Comparison of ENCODE assay signal across 10 mouse cellular contexts in the genomic region with DNA sequence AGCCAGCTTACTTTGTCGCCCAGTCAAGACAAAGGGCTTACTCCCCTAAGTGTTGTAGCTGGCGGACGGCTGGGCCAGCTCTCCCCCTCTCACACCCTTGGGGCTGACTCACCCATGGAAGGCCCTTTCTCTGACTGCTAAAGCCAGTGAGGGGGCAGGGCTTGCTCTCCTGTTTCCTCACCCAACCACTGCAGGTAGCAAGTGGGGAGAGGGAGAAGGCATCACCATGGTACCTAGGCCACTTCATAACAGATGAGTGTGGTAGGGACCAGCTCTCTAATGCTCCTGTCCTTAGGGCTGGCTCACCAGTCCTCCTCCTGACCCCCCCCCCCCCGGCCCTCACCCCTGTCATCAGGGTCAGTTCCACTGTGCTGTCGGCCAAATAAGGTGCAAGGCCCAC.
"Had no signal": no experiment of that assay in that cellular context is flagged by ENCODE, and none has a peak within 500 bp of the region (broad histone marks: within the 10 kb centered on the region; RNA-seq: fewer than 3 reads in every experiment).

No protein-coding gene starts in this region.

- DNase-seq: kidney, adult 18-20 months; kidney, postnatal 14 days; liver; liver, embryonic 13.5 days; liver, postnatal 0 days; lung, postnatal 36 days; right cerebral cortex, postnatal 25 days; thymus, postnatal 36 days had no signal

- H3K27me3 ChIP-seq: liver, embryonic 13.5 days had no signal

- H3K36me3 ChIP-seq: liver, embryonic 13.5 days had no signal

- H3K9ac ChIP-seq: liver, embryonic 13.5 days; liver, postnatal 0 days had no signal

- H3K9me3 ChIP-seq: liver, embryonic 13.5 days had no signal

- H3K4me2 ChIP-seq: liver, embryonic 13.5 days had no signal

- H3K4me1 ChIP-seq: liver, embryonic 13.5 days had no signal

- H3K27ac ChIP-seq: left cerebral cortex, adult 2 months; liver, embryonic 13.5 days had no signal

- H3K4me3 ChIP-seq: left cerebral cortex, adult 2 months; liver, embryonic 13.5 days had no signal

- ATAC-seq: liver, postnatal 0 days; midbrain, embryonic 16.5 days had no signal
